Mouse (Mus musculus) adrenal gland, adult 18-20 months (tissue): ENCODE data around the gene Olfr1491. TPM values are rescaled to one million over a fixed set of nuclear protein-coding genes. Genes with fewer than 3 reads are reported as not detected.

Experiments
- DNase-seq, 2 experiments: peaks; one replicate each; pipeline ENCODE4 v3.0.0; 2021 to 2022; ENCODE audit warnings: low spot score in 2 of 2
- long read RNA-seq, 2 experiments: library from polyadenylated mRNA; stranded (forward); transcript quantifications; one replicate each; pipeline ENCODE4 v2.0.0; 2021
- total RNA-seq, 2 experiments: library from RNA; stranded (reverse); gene quantifications; 1 replicate in 1 of 2; 2 replicates in 1 of 2; pipeline ENCODE4 v1.2.3; 2021

The Olfr1491 gene
- not detected for total RNA-seq
- long read RNA-seq, experiment 1 = 0 reads
- long read RNA-seq, experiment 2 = 0 reads

- no peak for DNase-seq
Measured at GRCm38 (mm10) chr19:13696968-13697367, at the start of gene Olfr1491. Gene Olfr1491 (plus strand): TSS chr19:13697268.

DNA sequence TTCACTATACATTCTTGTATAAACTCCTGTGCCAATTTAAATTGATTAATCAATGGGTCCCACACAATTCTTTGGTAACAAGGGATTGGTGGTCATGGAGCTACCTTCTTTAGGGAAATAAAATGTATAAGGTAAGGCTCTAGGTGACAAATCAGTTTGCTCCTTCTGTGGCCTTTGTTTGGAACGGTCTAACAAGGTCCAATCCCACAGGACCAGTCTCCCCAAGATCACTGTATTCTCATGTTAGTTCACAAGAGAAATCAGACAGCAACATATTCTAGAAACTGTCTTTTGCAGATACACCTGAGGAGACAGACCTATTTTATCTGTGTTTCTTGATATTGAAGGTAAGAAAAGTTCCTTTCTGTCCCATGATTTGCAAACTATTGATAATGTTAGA lies 46.3 kb upstream of the Olfr1491 start, which contains the start of gene Olfr1490:
Gene Olfr1490, plus strand, starts transcription at position 301 of the 400 bp plus-strand sequence.
- DNase-seq = no peak

GRCm38 (mm10) chr19:13722978-13723377 lies 25.9 kb downstream of the Olfr1491 start, which contains the start of gene Olfr1493-ps1:
Gene Olfr1493-ps1 (plus strand): TSS chr19:13723278.
- no peak for DNase-seq

GRCm38 (mm10) chr19:13739428-13739827 lies 42.4 kb downstream of the Olfr1491 start, which contains the start of gene Olfr1494:
Gene Olfr1494 (plus strand): TSS chr19:13739728.
- no peak for DNase-seq

- no peak for DNase-seq
Measured at GRCm38 (mm10) chr19:13749366-13749765, 52.3 kb downstream of the Olfr1491 start.

Other genes starting within 250 kb of the Olfr1491 start
- gene Olfr1472, start 241.2 kb upstream of the Olfr1491 start, total RNA-seq = not detected
- not detected for gene Olfr1474, start 227.7 kb upstream of the Olfr1491 start, total RNA-seq
- gene Olfr1475, start 217.1 kb upstream of the Olfr1491 start, total RNA-seq = not detected
- not detected for gene Olfr1477, start 196.7 kb upstream of the Olfr1491 start, total RNA-seq
- gene Olfr1480, start 169.4 kb upstream of the Olfr1491 start, total RNA-seq = not detected
- not detected for gene Olfr1484, start 113.8 kb upstream of the Olfr1491 start, total RNA-seq
- gene Olfr1487, start 79.9 kb upstream of the Olfr1491 start, total RNA-seq = not detected
- not detected for gene Olfr1489, start 65.6 kb upstream of the Olfr1491 start, total RNA-seq
- gene Olfr1490, start 46.2 kb upstream of the Olfr1491 start, total RNA-seq = not detected
- gene Olfr1493-ps1, start 26.0 kb downstream of the Olfr1491 start, total RNA-seq = not detected
- gene Olfr1494, start 42.5 kb downstream of the Olfr1491 start, total RNA-seq = not detected
- gene Olfr1495, start 67.3 kb downstream of the Olfr1491 start, total RNA-seq = not detected
- not detected for gene Olfr1496, start 80.6 kb downstream of the Olfr1491 start, total RNA-seq
- not detected for gene Olfr1497, start 100.9 kb downstream of the Olfr1491 start, total RNA-seq
- gene Olfr1499, start 122.2 kb downstream of the Olfr1491 start, total RNA-seq = not detected
- gene Olfr1500, start 133.2 kb downstream of the Olfr1491 start, total RNA-seq = not detected
- not detected for gene Olfr1501, start 153.4 kb downstream of the Olfr1491 start, total RNA-seq
- not detected for gene Olfr1502, start 164.5 kb downstream of the Olfr1491 start, total RNA-seq
- not detected for gene Olfr1504, start 200.7 kb downstream of the Olfr1491 start, total RNA-seq
- not detected for gene Olfr1505, start 216.3 kb downstream of the Olfr1491 start, total RNA-seq